9 mouse cellular contexts compared by ENCODE assay signal in the genomic region with DNA sequence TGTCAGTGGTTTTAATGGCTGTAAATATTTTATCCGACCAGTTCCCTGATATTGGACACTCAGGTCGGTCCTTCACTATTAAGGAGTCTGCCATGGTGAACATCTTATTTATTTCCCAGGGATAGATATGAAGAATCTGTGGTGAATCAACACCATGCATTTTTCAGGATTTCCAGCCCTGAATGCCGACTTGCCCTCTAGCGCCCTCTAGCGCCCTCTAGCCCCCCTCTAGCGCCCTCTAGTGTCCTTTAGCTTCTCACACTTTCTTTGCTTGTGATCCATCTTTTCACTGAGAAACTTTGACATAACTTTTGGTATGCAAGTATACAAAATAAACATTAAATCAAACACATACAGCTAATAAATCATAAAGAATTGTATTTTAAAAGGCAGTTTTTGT. TPM values are rescaled to one million over a fixed set of nuclear protein-coding genes. Genes with fewer than 3 reads are reported as not detected.
A peak's percentile ranks its signal among the peaks of the same experiment; 100 is the strongest.
DNase-seq lines count a peak whose midpoint lies in the region; ATAC-seq lines count a peak whose summit lies in the region.
"Had no signal": no experiment of that assay in that cellular context is flagged by ENCODE, and none has a peak within 500 bp of the region (broad histone marks: within the 10 kb centered on the region; RNA-seq: fewer than 3 reads in every experiment).

No protein-coding gene starts in this region.

- no peak overlapping the region for H3K27ac ChIP-seq in liver, embryonic 12.5 days
- no peak overlapping the region for H3K27ac ChIP-seq in embryonic facial prominence, embryonic 11.5 days (replicated peaks; ENCODE audit: low read depth, low read length)
- H3K27ac ChIP-seq in limb, embryonic 11.5 days (replicated peaks; ENCODE audit: low read depth, low read length) = no peak overlapping the region
- H3K27ac ChIP-seq: hindbrain, embryonic 15.5 days had no signal

- no peaks in the 10 kb centered on the region for H3K9me3 ChIP-seq in liver, embryonic 12.5 days (replicated peaks)
- no peaks in the 10 kb centered on the region for H3K9me3 ChIP-seq in embryonic facial prominence, embryonic 11.5 days (replicated peaks; ENCODE audit: control insufficient read depth, low read length)
- no peaks in the 10 kb centered on the region for H3K9me3 ChIP-seq in limb, embryonic 11.5 days (ENCODE audit: control insufficient read depth, low read length)
- H3K9me3 ChIP-seq: hindbrain, embryonic 15.5 days had no signal

- 8% methylated on average over 6 of the region's 6 CpGs for WGBS in liver, embryonic 12.5 days (ENCODE audit: insufficient replicate concordance)
- WGBS in embryonic facial prominence, embryonic 11.5 days = 11% methylated on average over 6 of the region's 6 CpGs
- WGBS in limb, embryonic 11.5 days = 12% methylated on average over 6 of the region's 6 CpGs

- H3K4me1 ChIP-seq in liver, embryonic 12.5 days = no peaks in the 10 kb centered on the region
- H3K4me1 ChIP-seq in embryonic facial prominence, embryonic 11.5 days (ENCODE audit: control insufficient read depth, insufficient read depth, low read length) = no peaks in the 10 kb centered on the region
- no peaks in the 10 kb centered on the region for H3K4me1 ChIP-seq in limb, embryonic 11.5 days (ENCODE audit: control insufficient read depth, insufficient read depth, low read length)
- H3K4me1 ChIP-seq: hindbrain, embryonic 15.5 days had no signal

- peak; percentile 76 for DNase-seq in CD4-positive, CD25-positive, alpha-beta regulatory T cell, adult 2 months (ENCODE audit: low read depth, low spot score)
- DNase-seq in liver = peak; percentile 53
- peak; percentile 35 for DNase-seq in adrenal gland, postnatal 4 days (ENCODE audit: low spot score in 2 of 2)
- peak; percentile 72 for DNase-seq in embryonic facial prominence, embryonic 11.5 days (ENCODE audit: low spot score)
- peak; percentile 77 for DNase-seq in limb, embryonic 11.5 days (ENCODE audit: low spot score)
- peak; percentile 80 for DNase-seq in right cerebral cortex, postnatal 4 days

- H3K36me3 ChIP-seq in liver, embryonic 12.5 days = no peaks in the 10 kb centered on the region
- H3K36me3 ChIP-seq in embryonic facial prominence, embryonic 11.5 days (replicated peaks; ENCODE audit: control insufficient read depth, insufficient read depth, low read depth, low read length) = no peaks in the 10 kb centered on the region; the same call in 1 of the 2 replicates
- H3K36me3 ChIP-seq in limb, embryonic 11.5 days (ENCODE audit: control insufficient read depth, insufficient read depth, low read length) = no peaks in the 10 kb centered on the region; the same call in none of the 2 replicates

- H3K9ac ChIP-seq in liver, embryonic 12.5 days = no peak overlapping the region
- H3K9ac ChIP-seq in embryonic facial prominence, embryonic 11.5 days (replicated peaks; ENCODE audit: low read length) = no peak overlapping the region
- no peak overlapping the region for H3K9ac ChIP-seq in limb, embryonic 11.5 days (ENCODE audit: low read length)
- H3K9ac ChIP-seq: hindbrain, embryonic 15.5 days had no signal

- no peak overlapping the region for H3K4me3 ChIP-seq in liver, embryonic 12.5 days
- H3K4me3 ChIP-seq in embryonic facial prominence, embryonic 11.5 days (ENCODE audit: low read depth, low read length) = no peak overlapping the region
- H3K4me3 ChIP-seq in limb, embryonic 11.5 days (ENCODE audit: low read depth, low read length) = no peak overlapping the region
- H3K4me3 ChIP-seq: hindbrain, embryonic 15.5 days had no signal

- no peak for ATAC-seq in CD4-positive, CD25-positive, alpha-beta regulatory T cell, adult 4 months
- ATAC-seq in liver, embryonic 12.5 days = no peak
- ATAC-seq in embryonic facial prominence, embryonic 11.5 days (replicated peaks; ENCODE audit: insufficient number of reproducible peaks, low FRiP score, low TSS enrichment, low read depth) = no peak
- no peak for ATAC-seq in limb, embryonic 11.5 days (ENCODE audit: insufficient number of reproducible peaks, low FRiP score, low TSS enrichment, low read depth)

- no peak overlapping the region for H3K4me2 ChIP-seq in liver, embryonic 12.5 days
- H3K4me2 ChIP-seq in embryonic facial prominence, embryonic 11.5 days (ENCODE audit: low read depth, low read length) = no peak overlapping the region
- no peak overlapping the region for H3K4me2 ChIP-seq in limb, embryonic 11.5 days (ENCODE audit: low read depth, severe bottlenecking)
- H3K4me2 ChIP-seq: hindbrain, embryonic 15.5 days had no signal

- H3K27me3 ChIP-seq in liver, embryonic 12.5 days (replicated peaks) = no peaks in the 10 kb centered on the region
- no peaks in the 10 kb centered on the region for H3K27me3 ChIP-seq in embryonic facial prominence, embryonic 11.5 days (ENCODE audit: control insufficient read depth, insufficient read depth, low read length)
- H3K27me3 ChIP-seq in limb, embryonic 11.5 days (ENCODE audit: control insufficient read depth, insufficient read depth, low read length) = no peaks in the 10 kb centered on the region
- H3K27me3 ChIP-seq: hindbrain, embryonic 15.5 days had no signal

RNA-seq across cellular contexts. Expression of gene Hmcn2, which starts 22.8 kb away (rescaled TPM):
- polyA plus RNA-seq in CD4-positive, CD25-positive, alpha-beta regulatory T cell, adult 4 months (2017; shearing (Covaris generic)) = under 1 TPM; 0.36 to 0.48 TPM
- polyA plus RNA-seq in liver, embryonic 12.5 days (2016; fragmentation: Nextera tagmentation; extraction: Ambion mirVana) = 0.35 and 0.36 TPM in 2 replicates
- 1 to 10 TPM; 2.7 TPM for total RNA-seq in adrenal gland, postnatal 4 days (2021)
- 0.10 TPM in 1 of 2 replicates, not detected in the other for polyA plus RNA-seq in embryonic facial prominence, embryonic 11.5 days (2014; fragmentation: Nextera tagmentation; extraction: Ambion mirVana)
- not detected in 2 replicates for polyA plus RNA-seq in limb, embryonic 11.5 days (2014; fragmentation: Nextera tagmentation; extraction: Ambion mirVana)

RNA-seq across cellular contexts. Expression of gene Ncs1, which starts 45.8 kb away (rescaled TPM):
- polyA plus RNA-seq in CD4-positive, CD25-positive, alpha-beta regulatory T cell, adult 4 months (2017; shearing (Covaris generic)) = 1 to 10 TPM in 1 of 2 experiments, under 1 TPM in 1; 0.63 to 1.4 TPM
- 4.3 and 4.5 TPM in 2 replicates for polyA plus RNA-seq in liver, embryonic 12.5 days (2016; fragmentation: Nextera tagmentation; extraction: Ambion mirVana)
- 10 to 100 TPM in 1 of 2 experiments, 1 to 10 TPM in 1; 8.0 to 15.4 TPM for total RNA-seq in adrenal gland, postnatal 4 days (2021)
- 59.5 and 60.3 TPM in 2 replicates for polyA plus RNA-seq in embryonic facial prominence, embryonic 11.5 days (2014; fragmentation: Nextera tagmentation; extraction: Ambion mirVana)
- 59.6 and 61.9 TPM in 2 replicates for polyA plus RNA-seq in limb, embryonic 11.5 days (2014; fragmentation: Nextera tagmentation; extraction: Ambion mirVana)

Comparison
In these comparisons a context has a peak if more than half of its experiments do, and no peak if none do; other contexts are left out.
1. RNA of gene Ncs1, which starts 45.8 kb away (polyA plus RNA-seq): 59.6 to 61.9 TPM in limb, embryonic 11.5 days and 59.5 to 60.3 TPM in embryonic facial prominence, embryonic 11.5 days; 4.3 to 4.5 TPM in liver, embryonic 12.5 days and 0.63 to 1.4 TPM in CD4-positive, CD25-positive, alpha-beta regulatory T cell, adult 4 months; every median in the first group is over 10 times any median in the second.
2. Peak in every context shown above with its lines, with median percentiles within 50 percentile points of each other: DNase-seq.